Mouse (Mus musculus) myocyte (in vitro differentiated cells): ENCODE measurements around the gene Akap12. TPM values are rescaled to one million over a fixed set of nuclear protein-coding genes. Genes with fewer than 3 reads are reported as not detected.

Experiments
- H3K27me3 ChIP-seq: one replicate; pipeline ENCODE4 v1.6.1; 2011; ENCODE audit not compliant: control insufficient read depth, insufficient read depth, insufficient read length
- H3K36me3 ChIP-seq: one replicate; pipeline ENCODE4 v1.6.1; 2011; ENCODE audit not compliant: control insufficient read depth, insufficient read depth
- H3K4me2 ChIP-seq: one replicate; pipeline ENCODE4 v1.6.1; 2011; ENCODE audit warnings: low read depth, control low read depth
- H3K4me3 ChIP-seq: one replicate; pipeline ENCODE4 v1.5.1; 2011; ENCODE audit warnings: mild to moderate bottlenecking, control low read depth, moderate library complexity
- H3K79me2 ChIP-seq: one replicate; pipeline ENCODE4 v1.6.1; 2011; ENCODE audit not compliant: control insufficient read depth, insufficient read depth
- H3ac ChIP-seq: one replicate; pipeline ENCODE4 v1.6.1; 2011; ENCODE audit not compliant: control insufficient read depth, insufficient read length
- CEBPB ChIP-seq: IDR thresholded peaks from 2 replicates; pipeline ENCODE4 v1.6.1; 2011; ENCODE audit warnings: mild to moderate bottlenecking, moderate library complexity; ENCODE audit not compliant: poor library complexity, insufficient read depth, severe bottlenecking
- E2F4 ChIP-seq: IDR thresholded peaks from one replicate; pipeline ENCODE4 v1.6.1; 2011; ENCODE audit warnings: mild to moderate bottlenecking, control low read depth, moderate library complexity; ENCODE audit not compliant: insufficient read depth
- MAX ChIP-seq: IDR thresholded peaks from one replicate; pipeline ENCODE4 v1.6.1; 2011; ENCODE audit warnings: low read depth, mild to moderate bottlenecking, control low read depth
- MYOD1 ChIP-seq, 3 experiments: IDR thresholded peaks; one replicate each; pipeline ENCODE4 v1.6.1; 2011; ENCODE audit warnings: control low read depth in 2 of 3, low read depth in 2 of 3, mild to moderate bottlenecking in 2 of 3, moderate library complexity in 1 of 3; ENCODE audit not compliant: insufficient read length in 2 of 3, control insufficient read depth in 1 of 3
- MYOG ChIP-seq, 3 experiments: IDR thresholded peaks; one replicate each; pipeline ENCODE4 v1.6.1; 2011; ENCODE audit warnings: control low read depth in 2 of 3, low read depth in 2 of 3, mild to moderate bottlenecking in 2 of 3; ENCODE audit not compliant: insufficient read length in 2 of 3, control insufficient read depth in 1 of 3, insufficient read depth in 1 of 3
- POLR2A ChIP-seq: IDR thresholded peaks from one replicate; pipeline ENCODE4 v1.6.1; 2011; ENCODE audit warnings: low read depth, mild to moderate bottlenecking, control low read depth, moderate library complexity; ENCODE audit not compliant: insufficient read length
- POLR2AphosphoS2 ChIP-seq: IDR thresholded peaks from one replicate; pipeline ENCODE4 v1.6.1; 2011; ENCODE audit warnings: low read depth, control low read depth; ENCODE audit not compliant: insufficient read length
- REST ChIP-seq: IDR thresholded peaks from one replicate; pipeline ENCODE4 v1.6.1; 2011; ENCODE audit warnings: mild to moderate bottlenecking, control low read depth, moderate library complexity; ENCODE audit not compliant: insufficient read depth, insufficient read length
- SRF ChIP-seq: IDR thresholded peaks from one replicate; pipeline ENCODE4 v1.6.1; 2011; ENCODE audit warnings: low read depth; ENCODE audit not compliant: control insufficient read depth, insufficient read length
- TCF12 ChIP-seq: IDR thresholded peaks from one replicate; pipeline ENCODE4 v1.6.1; 2011; ENCODE audit warnings: mild to moderate bottlenecking, control low read depth; ENCODE audit not compliant: poor library complexity, insufficient read depth, severe bottlenecking
- TCF3 ChIP-seq: IDR thresholded peaks from one replicate; pipeline ENCODE4 v1.6.1; 2011; ENCODE audit warnings: low read depth, control low read depth; ENCODE audit not compliant: insufficient read length
- USF1 ChIP-seq: IDR thresholded peaks from one replicate; pipeline ENCODE4 v1.6.1; 2011; ENCODE audit warnings: low read depth, mild to moderate bottlenecking, control low read depth, moderate library complexity
- polyA plus RNA-seq: library from polyadenylated mRNA; unstranded; fragments of >200 nt; fragmentation: generic; extraction: Trizol; gene quantifications from one replicate; pipeline ENCODE4 v1.2.1, GENCODE M21; 2012; ENCODE audit warnings: missing spikeins

Akap12 gene
- polyA plus RNA-seq, 1 experiment: 0.55 TPM

DNA sequence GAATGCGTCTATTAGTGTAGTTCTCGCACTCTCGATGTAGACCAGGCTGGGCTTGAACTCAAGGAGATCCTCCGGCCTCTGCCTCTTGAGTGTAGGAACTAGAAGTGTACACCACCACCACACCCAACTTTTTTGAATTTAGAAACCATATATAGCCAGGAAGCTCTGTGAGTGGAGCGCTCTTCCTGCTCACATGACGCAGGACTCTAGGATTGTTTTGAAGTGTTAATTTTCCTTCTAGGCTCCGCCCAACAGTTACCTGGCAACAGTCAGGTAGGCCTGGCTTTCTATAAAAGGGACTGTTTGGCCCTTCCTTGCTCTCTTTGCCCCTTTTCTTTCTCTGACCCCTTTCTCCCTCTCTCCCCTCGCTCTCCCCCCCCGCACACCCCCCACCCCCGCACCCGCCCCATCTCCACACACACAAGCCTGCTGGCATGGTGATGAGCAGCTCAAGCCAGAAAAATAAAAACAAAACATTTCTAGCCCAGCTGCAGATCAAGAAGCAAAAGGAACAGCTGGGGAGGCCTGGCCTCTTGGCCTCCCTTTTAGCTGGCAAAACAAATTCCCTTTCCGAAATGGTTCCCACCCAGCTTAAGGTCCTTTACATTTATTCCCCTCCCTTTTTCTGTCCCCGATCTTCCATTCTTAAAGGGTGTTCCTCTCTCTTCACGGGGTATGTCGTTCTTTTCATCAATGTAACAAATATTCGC lies 22.4 kb upstream of the Akap12 start:
- H3K79me2 ChIP-seq: no peaks in the 10 kb centered on the region
- H3K4me3 ChIP-seq: no peak overlapping the region
- no peak overlapping the region for H3K4me2 ChIP-seq
- no peak overlapping the region for H3ac ChIP-seq
- no peaks in the 10 kb centered on the region for H3K36me3 ChIP-seq
- H3K27me3 ChIP-seq: no peaks in the 10 kb centered on the region
- TF ChIP-seq SRF: no peak
- TF ChIP-seq CEBPB: no peak
- no peak for TF ChIP-seq MYOG (IDR thresholded peaks at IDR 0.05; ENCODE audit: control insufficient read depth in 1 of 3, insufficient read depth in 1 of 3, insufficient read length in 2 of 3, low read depth in 2 of 3)
- TF ChIP-seq MYOD1 (IDR thresholded peaks at IDR 0.05; ENCODE audit: control insufficient read depth in 1 of 3, insufficient read length in 2 of 3, low read depth in 2 of 3): no peak
- no peak for TF ChIP-seq TCF12
- TF ChIP-seq USF1: no peak
- TF ChIP-seq REST: no peak
- TF ChIP-seq POLR2AphosphoS2: no peak
- TF ChIP-seq TCF3: no peak
- TF ChIP-seq POLR2A: no peak
- no peak for TF ChIP-seq E2F4
- TF ChIP-seq MAX: no peak

DNA sequence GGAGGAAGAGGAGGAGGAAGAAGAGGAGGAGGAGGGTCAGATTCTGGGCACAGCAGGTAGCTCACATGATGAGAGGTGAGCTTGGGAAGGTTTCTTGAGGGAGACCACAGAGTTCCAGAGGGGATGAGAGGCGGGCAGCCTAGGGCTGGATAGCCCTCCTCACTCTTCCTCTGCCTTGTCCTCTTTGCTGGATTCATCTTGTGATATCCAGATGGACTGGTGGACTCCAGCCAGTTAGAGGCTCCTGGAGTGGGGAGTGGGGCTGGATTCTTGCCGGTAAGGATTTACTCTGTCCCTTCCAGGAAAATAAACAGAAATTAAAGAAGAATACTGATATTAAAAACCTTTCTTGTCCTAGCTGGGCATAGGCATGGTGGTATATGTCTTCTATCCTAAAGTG lies 20.4 kb upstream of the Akap12 start:
- no peaks in the 10 kb centered on the region for H3K36me3 ChIP-seq
- TF ChIP-seq TCF12 (no peak), REST (no peak), POLR2A (no peak), USF1 (no peak)
- no peak overlapping the region for H3ac ChIP-seq
- no peak overlapping the region for H3K4me3 ChIP-seq
- no peak overlapping the region for H3K4me2 ChIP-seq
- no peaks in the 10 kb centered on the region for H3K79me2 ChIP-seq
- H3K27me3 ChIP-seq: no peaks in the 10 kb centered on the region

DNA sequence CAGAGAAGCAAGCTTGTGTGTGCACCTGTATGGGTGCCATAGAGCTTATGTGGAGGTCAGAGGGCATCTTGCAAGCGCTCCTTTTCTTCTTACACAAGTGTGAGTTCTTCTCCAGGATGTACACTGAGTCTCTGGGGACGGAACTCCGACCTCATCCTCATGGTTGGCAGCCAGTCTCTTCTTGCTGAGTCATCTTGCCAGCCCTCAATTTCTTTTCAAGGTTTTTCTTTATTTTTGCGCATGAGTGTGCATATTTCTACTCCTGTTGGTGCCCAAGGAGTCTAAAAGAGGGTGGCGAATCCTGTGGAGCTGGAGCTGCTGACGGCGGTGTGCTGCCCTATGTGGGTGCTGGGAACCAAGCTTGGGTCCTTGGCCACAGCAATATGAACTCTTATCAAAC lies 19.8 kb upstream of the Akap12 start:
- H3K36me3 ChIP-seq: no peaks in the 10 kb centered on the region
- no peak for TF ChIP-seq TCF12
- TF ChIP-seq MAX: no peak
- TF ChIP-seq REST: no peak
- no peak for TF ChIP-seq USF1
- TF ChIP-seq POLR2A: no peak
- TF ChIP-seq POLR2AphosphoS2: no peak
- no peak for TF ChIP-seq MYOD1 (IDR thresholded peaks at IDR 0.05; ENCODE audit: control insufficient read depth in 1 of 3, insufficient read length in 2 of 3, low read depth in 2 of 3)
- TF ChIP-seq E2F4: no peak
- TF ChIP-seq SRF: no peak
- H3K4me2 ChIP-seq: no peak overlapping the region
- H3ac ChIP-seq: no peak overlapping the region
- H3K79me2 ChIP-seq: no peaks in the 10 kb centered on the region
- no peaks in the 10 kb centered on the region for H3K27me3 ChIP-seq
- no peak overlapping the region for H3K4me3 ChIP-seq

DNA sequence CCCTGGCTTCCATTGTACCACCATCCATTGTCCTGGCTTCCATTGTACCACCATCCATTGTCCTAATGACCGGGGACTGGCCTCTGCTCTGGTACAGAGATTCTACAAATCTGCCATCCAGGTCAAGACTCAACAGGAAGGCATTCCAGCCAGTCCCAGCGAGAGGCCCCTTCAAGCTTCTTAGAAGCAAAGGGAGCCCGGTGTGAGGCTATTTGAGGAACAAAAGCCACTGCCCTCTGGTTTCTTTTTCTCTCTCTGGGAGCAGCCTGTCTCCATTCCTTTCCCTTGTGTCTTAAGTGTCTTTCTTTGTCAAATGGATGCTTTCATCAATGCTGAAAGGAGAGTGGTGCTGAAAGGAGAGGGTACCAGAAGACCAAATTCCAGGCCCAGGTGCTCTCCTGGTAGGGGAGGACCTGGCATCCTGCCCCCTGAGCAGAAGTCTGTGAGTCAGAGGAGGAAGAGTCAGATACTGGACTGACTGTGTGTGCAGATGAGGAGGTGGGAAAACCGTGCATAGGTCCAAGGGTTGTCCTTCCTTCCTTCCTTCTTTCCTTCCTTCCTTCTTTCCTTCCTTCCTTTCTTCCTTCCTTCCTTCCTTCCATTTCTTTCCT lies 16.8 kb upstream of the Akap12 start:
- no peaks in the 10 kb centered on the region for H3K79me2 ChIP-seq
- H3K36me3 ChIP-seq: no peaks in the 10 kb centered on the region
- H3K4me2 ChIP-seq: no peak overlapping the region
- H3K4me3 ChIP-seq: no peak overlapping the region
- H3K27me3 ChIP-seq: no peaks in the 10 kb centered on the region
- TF ChIP-seq TCF12: no peak
- no peak for TF ChIP-seq USF1
- no peak for TF ChIP-seq SRF
- no peak for TF ChIP-seq REST
- no peak for TF ChIP-seq TCF3
- no peak for TF ChIP-seq MYOG (IDR thresholded peaks at IDR 0.05; ENCODE audit: control insufficient read depth in 1 of 3, insufficient read depth in 1 of 3, insufficient read length in 2 of 3, low read depth in 2 of 3)
- TF ChIP-seq MAX: no peak
- no peak for TF ChIP-seq POLR2AphosphoS2
- H3ac ChIP-seq: no peak overlapping the region

DNA sequence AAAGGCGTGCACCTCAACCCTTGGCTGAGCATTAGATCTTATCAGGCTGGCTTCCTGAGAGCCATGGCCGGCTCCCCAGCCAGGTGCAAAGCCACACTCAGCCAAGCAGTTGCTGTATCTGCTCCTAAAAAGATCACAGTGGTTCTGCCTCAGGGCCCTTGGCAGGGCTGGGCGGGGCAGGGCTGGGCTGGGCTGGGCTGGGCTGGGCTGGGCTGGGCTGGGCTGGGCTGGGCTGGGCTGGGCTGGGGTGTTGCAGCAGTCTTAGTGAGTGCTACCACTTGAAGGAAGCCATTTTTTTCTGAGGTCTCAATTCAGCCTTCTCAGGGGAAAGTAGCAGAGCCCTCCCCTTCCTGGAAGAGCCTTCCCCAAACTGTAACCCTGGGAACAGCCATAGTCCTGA lies 15.5 kb upstream of the Akap12 start:
- H3K79me2 ChIP-seq: no peaks in the 10 kb centered on the region
- no peak overlapping the region for H3ac ChIP-seq
- H3K4me3 ChIP-seq: no peak overlapping the region
- no peaks in the 10 kb centered on the region for H3K27me3 ChIP-seq
- H3K36me3 ChIP-seq: no peaks in the 10 kb centered on the region
- H3K4me2 ChIP-seq: no peak overlapping the region
- TF ChIP-seq MYOG (IDR thresholded peaks at IDR 0.05; ENCODE audit: control insufficient read depth in 1 of 3, insufficient read depth in 1 of 3, insufficient read length in 2 of 3, low read depth in 2 of 3) (peak in 1 of 3 experiments; percentile 45), TCF12 (no peak)
